Mouse (Mus musculus) bone marrow, adult 2 months (tissue): ENCODE data around the gene 9530068E07Rik. TPM values are rescaled to one million over a fixed set of nuclear protein-coding genes. Genes with fewer than 3 reads are reported as not detected.

ENCODE experiments used
- H3K27ac ChIP-seq: fragments of 200-500 bp; 2 replicates; pipeline ENCODE4 v1.5.1; 2012; ENCODE audit warnings: low read depth, mild to moderate bottlenecking, control low read depth, inconsistent platforms, low read length; ENCODE audit not compliant: control insufficient read depth, poor library complexity, insufficient read depth
- H3K4me1 ChIP-seq: fragments of 200-500 bp; 2 replicates; pipeline ENCODE4 v1.6.1; 2011; ENCODE audit warnings: low read length; ENCODE audit not compliant: control insufficient read depth, insufficient read depth
- H3K4me3 ChIP-seq: fragments of 200-500 bp; replicated peaks from 2 replicates; pipeline ENCODE3; 2011; ENCODE audit warnings: mild to moderate bottlenecking, low read depth, low read length, control low read depth; ENCODE audit not compliant: control insufficient read depth
- CTCF ChIP-seq: fragments of 200-500 bp; IDR thresholded peaks from 2 replicates; pipeline ENCODE4 v1.5.1; 2011; ENCODE audit warnings: low read length, control low read depth; ENCODE audit not compliant: control insufficient read depth, insufficient read depth
- POLR2A ChIP-seq: fragments of 200-500 bp; IDR thresholded peaks from 2 replicates; pipeline ENCODE4 v1.6.1; 2011; ENCODE audit warnings: low read depth, mild to moderate bottlenecking, control low read depth, low read length, borderline replicate concordance; ENCODE audit not compliant: control insufficient read depth
- WGBS: fragments of 180-500 bp; shearing (Covaris S2); methylation state at CpG from one replicate; pipeline ENCODE4 v1.1.7; 2018; 5-methylcytosine and 5-hydroxymethylcytosine counted together
- polyA plus RNA-seq: library from polyadenylated mRNA; stranded (reverse); fragments of >200 nt; gene quantifications from 2 replicates; pipeline ENCODE4 v1.2.4, GENCODE M21; 2011; ENCODE audit warnings: low replicate concordance; ENCODE audit not compliant: missing spikeins, insufficient read depth, insufficient read length

Gene 9530068E07Rik
- polyA plus RNA-seq, 1 experiment = 29.2 TPM

DNA sequence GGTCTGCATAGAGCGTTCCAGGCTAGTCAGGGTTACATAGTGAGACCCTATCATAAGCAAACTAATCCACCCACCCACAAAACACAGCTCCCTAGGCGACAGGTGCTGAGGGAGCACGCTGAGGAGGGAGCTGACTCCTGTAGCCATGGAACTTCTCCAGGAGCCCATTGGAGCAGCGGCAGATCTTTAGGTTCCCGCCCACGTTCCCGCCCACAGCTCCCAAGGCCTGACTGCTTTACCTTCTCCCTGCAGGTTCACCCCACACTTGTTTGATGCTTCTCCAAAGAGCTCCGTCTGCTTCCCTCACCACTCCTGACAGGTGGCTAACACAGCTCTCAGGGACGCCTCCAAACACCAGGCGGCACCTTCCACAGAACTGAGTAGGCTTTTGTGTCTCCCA is 40.9 kb downstream of the 9530068E07Rik start:
- no peak overlapping the region for H3K4me3 ChIP-seq
- 45% methylated on average over 10 of the region's 10 CpGs for WGBS
- no peak overlapping the region for H3K27ac ChIP-seq
- no peak for TF ChIP-seq CTCF
- TF ChIP-seq POLR2A = no peak
- no peaks in the 10 kb centered on the region for H3K4me1 ChIP-seq

DNA sequence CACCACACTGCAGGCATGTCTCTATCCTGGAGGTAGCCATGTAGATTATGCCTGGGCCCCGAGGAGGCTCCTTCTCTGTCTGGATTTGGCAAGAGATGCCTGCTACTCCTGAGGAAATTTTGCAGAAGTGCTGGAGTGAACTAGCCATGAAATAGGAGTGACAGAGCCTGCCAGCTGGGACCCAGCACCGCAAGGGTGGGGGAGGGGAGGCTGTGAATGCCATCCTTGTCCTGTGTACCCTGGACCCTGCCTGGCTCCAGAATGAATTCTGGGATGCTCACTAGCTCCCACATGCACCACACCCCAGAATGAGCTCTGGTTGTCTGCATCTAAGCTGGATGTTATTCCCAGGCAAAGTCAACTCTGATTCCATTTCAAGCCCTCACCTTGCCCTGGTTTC is 44.9 kb downstream of the 9530068E07Rik start:
- WGBS = 56% methylated on average over 2 of the region's 2 CpGs

DNA sequence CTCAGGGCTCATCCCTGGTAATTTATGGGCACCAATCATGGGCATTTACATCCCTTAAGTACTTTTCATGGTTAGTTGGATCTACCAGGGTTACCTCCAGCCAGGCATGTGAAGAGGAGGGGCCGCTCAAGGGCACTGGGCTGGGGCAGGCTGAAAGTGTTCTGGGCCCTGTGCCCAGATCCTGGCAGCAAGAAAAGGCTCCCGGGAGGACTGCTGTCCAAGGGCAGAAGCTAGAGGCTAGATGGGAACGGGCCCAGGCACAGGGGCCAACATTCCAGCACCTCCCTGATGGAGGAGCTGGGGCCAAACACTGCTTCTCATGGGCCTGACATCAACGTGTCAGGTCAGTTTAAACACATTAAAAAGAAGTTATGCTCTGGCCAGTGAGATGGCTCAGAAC is 51.0 kb downstream of the 9530068E07Rik start:
- Histone ChIP-seq H3K27ac (no peak overlapping the region), H3K4me3 (no peak overlapping the region), H3K4me1 (no peaks in the 10 kb centered on the region)
- WGBS = 61% methylated on average over 4 of the region's 4 CpGs
- TF ChIP-seq CTCF (no peak), POLR2A (no peak)

More for the DNA sequence above, 44.9 kb downstream of the 9530068E07Rik start:
- no peak overlapping the region for H3K4me3 ChIP-seq
- no peaks in the 10 kb centered on the region for H3K4me1 ChIP-seq
- TF ChIP-seq CTCF = no peak
- no peak for TF ChIP-seq POLR2A
- no peak overlapping the region for H3K27ac ChIP-seq

DNA sequence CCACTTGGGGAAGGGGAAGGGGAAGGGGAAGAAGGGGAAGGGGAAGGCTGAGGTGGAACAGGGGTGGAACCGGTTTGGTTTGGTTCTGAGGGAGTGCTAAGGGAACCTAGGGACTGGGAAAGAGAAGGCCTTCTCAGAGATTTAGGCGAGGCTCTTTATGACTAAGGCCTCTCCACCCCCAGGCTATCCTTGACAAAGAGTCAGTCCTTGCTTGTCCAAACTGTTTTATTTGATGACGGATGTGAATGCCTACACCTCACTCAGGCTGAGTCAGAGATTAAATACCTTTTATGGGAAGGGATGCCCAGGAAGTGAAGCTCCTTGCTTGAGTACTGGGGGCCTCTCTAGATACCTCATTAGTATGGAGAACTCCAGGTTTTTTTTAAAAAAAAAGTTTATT is 52.8 kb downstream of the 9530068E07Rik start:
- TF ChIP-seq POLR2A (no peak), CTCF (no peak)
- 60% methylated on average over 3 of the region's 3 CpGs for WGBS
- H3K4me1 ChIP-seq = no peaks in the 10 kb centered on the region
- no peak overlapping the region for H3K4me3 ChIP-seq
- no peak overlapping the region for H3K27ac ChIP-seq

DNA sequence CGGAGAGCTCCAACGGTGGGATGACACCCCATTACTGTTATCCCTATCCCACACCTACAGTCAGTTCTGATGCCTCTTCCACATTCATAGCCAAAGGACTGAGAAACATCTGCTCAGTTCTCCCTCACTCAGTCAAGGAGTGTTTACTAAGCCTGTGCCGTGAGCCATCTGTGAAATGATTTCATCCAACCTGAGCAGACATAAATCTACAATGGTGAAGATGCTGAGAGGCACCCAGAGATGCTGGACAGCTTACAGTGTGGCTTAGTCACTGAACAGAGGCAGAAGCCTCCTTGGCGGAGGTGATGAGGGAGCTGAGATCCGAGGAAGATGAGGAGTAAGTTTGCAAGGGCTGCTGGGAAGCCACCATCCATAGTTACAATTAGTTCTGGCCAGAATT is 62.1 kb downstream of the 9530068E07Rik start:
- Histone ChIP-seq H3K4me1 (no peaks in the 10 kb centered on the region), H3K4me3 (no peak overlapping the region), H3K27ac (no peak overlapping the region)
- WGBS = 79% methylated on average over 5 of the region's 5 CpGs
- TF ChIP-seq POLR2A (no peak), CTCF (no peak)

Other genes with a start within 250 kb of the 9530068E07Rik start
- not detected in 2 replicates for gene Olfr1371, start 182.4 kb upstream of the 9530068E07Rik start, polyA plus RNA-seq
- gene Skp1a, start 164.4 kb upstream of the 9530068E07Rik start, polyA plus RNA-seq = 102 and 171 TPM in 2 replicates
- gene Tcf7, start 113.4 kb upstream of the 9530068E07Rik start, polyA plus RNA-seq = 2.6 TPM in 2 replicates
- 68.5 and 89.4 TPM in 2 replicates for gene Vdac1, start 35.6 kb upstream of the 9530068E07Rik start, polyA plus RNA-seq